13 mouse cellular contexts compared by ENCODE assay signal in the genomic region with DNA sequence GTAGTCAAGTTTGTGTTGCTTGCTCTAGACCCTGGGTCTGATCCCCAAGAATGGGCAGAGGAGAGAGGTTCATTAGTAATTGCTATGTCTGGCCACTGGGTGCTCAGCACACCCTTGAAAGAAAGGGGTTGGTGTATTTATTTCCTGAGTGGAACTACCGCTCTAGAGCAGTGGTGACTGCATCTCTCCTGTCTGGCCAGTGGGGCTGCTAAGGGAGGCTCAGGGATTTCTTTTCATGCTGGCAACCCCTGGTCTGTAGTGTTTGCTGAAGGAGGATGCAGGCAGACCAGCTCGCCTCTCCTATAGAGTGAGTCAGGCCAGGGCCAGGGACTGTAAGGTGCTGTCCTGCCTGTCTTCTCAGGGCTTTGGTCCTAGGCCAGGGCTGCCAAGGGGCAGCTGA. TPM values are rescaled to one million over a fixed set of nuclear protein-coding genes. Genes with fewer than 3 reads are reported as not detected.
A peak's percentile ranks its signal among the peaks of the same experiment; 100 is the strongest.
DNase-seq lines count a peak whose midpoint lies in the region; ATAC-seq and TF ChIP-seq lines count a peak whose summit lies in the region.
"Had no signal": no experiment of that assay in that cellular context is flagged by ENCODE, and none has a peak within 500 bp of the region (broad histone marks: within the 10 kb centered on the region; RNA-seq: fewer than 3 reads in every experiment).

No protein-coding gene starts in this region.

- WGBS in cerebellum, adult 2 months, result 63% methylated on average over 2 of the region's 2 CpGs
- WGBS in intestine, postnatal 0 days, result 80% methylated on average over 2 of the region's 2 CpGs
- WGBS in intestine, embryonic 15.5 days, result 62% methylated on average over 2 of the region's 2 CpGs
- 80% methylated on average over 2 of the region's 2 CpGs for WGBS in midbrain, postnatal 0 days
- 77% methylated on average over 2 of the region's 2 CpGs for WGBS in midbrain, embryonic 14.5 days

- H3K4me1 ChIP-seq in cerebellum, adult 2 months (ENCODE audit: control insufficient read depth, insufficient read depth, low read length), result peaks cover 47% of the 10 kb centered on the region
- H3K4me1 ChIP-seq in intestine, postnatal 0 days (replicated peaks; ENCODE audit: control insufficient read depth, insufficient read depth, low read length), result peaks cover 9% of the 10 kb centered on the region; the same call in 1 of the 2 replicates
- H3K4me1 ChIP-seq in intestine, embryonic 15.5 days (replicated peaks), result peaks cover 11% of the 10 kb centered on the region
- H3K4me1 ChIP-seq in midbrain, postnatal 0 days (ENCODE audit: insufficient read depth, low read length), result peaks cover 3% of the 10 kb centered on the region; the same call in 1 of the 2 replicates
- H3K4me1 ChIP-seq in midbrain, embryonic 14.5 days (ENCODE audit: control insufficient read depth, insufficient read depth, low read length), result peaks cover 12% of the 10 kb centered on the region; the same call in 1 of the 2 replicates

- peak overlapping the region; percentile 38; the same call in 1 of the 2 replicates for H3K27ac ChIP-seq in cerebellum, adult 2 months (ENCODE audit: insufficient read depth, low read length)
- H3K27ac ChIP-seq in intestine, postnatal 0 days (ENCODE audit: low read depth, low read length), result no peak overlapping the region
- H3K27ac ChIP-seq in intestine, embryonic 15.5 days, result no peak overlapping the region
- no peak overlapping the region for H3K27ac ChIP-seq in midbrain, postnatal 0 days (ENCODE audit: low read depth, low read length)
- no peak overlapping the region for H3K27ac ChIP-seq in midbrain, embryonic 14.5 days (replicated peaks; ENCODE audit: low read depth, low read length)
- H3K27ac ChIP-seq: liver, embryonic 13.5 days had no signal

- no peak for TF ChIP-seq POLR2A in cerebellum, adult 2 months (IDR thresholded peaks at IDR 0.05; ENCODE audit: borderline replicate concordance, insufficient read depth, low read length)

- DNase-seq in cerebellum, adult 2 months, result no peak
- DNase-seq in cerebellum, postnatal 4 days (ENCODE audit: low spot score in 2 of 2), result no peak
- DNase-seq in midbrain, postnatal 0 days (ENCODE audit: low spot score), result peak; percentile 11
- DNase-seq in midbrain, embryonic 14.5 days, result no peak
- DNase-seq in spleen, adult 18-20 months, result no peak
- DNase-seq: cerebellum, adult 8-10 months; kidney, postnatal 4 days; liver, embryonic 13.5 days had no signal

- no peak overlapping the region for H3K9ac ChIP-seq in intestine, postnatal 0 days (ENCODE audit: low read depth, low read length)
- H3K9ac ChIP-seq in intestine, embryonic 15.5 days, result no peak overlapping the region
- H3K9ac ChIP-seq in midbrain, postnatal 0 days (replicated peaks; ENCODE audit: low read length, poor library complexity, severe bottlenecking), result no peak overlapping the region
- H3K9ac ChIP-seq in midbrain, embryonic 14.5 days (replicated peaks; ENCODE audit: low read length), result no peak overlapping the region
- H3K9ac ChIP-seq: forebrain, embryonic 13.5 days; liver, embryonic 13.5 days had no signal

- H3K4me3 ChIP-seq in cerebellum, adult 2 months (replicated peaks; ENCODE audit: insufficient read depth, low read depth, low read length), result no peak overlapping the region
- no peak overlapping the region for H3K4me3 ChIP-seq in intestine, postnatal 0 days (ENCODE audit: low read depth, low read length)
- H3K4me3 ChIP-seq in intestine, embryonic 15.5 days (replicated peaks), result no peak overlapping the region
- H3K4me3 ChIP-seq in midbrain, postnatal 0 days (ENCODE audit: low read depth, low read length), result no peak overlapping the region
- H3K4me3 ChIP-seq in midbrain, embryonic 14.5 days (replicated peaks; ENCODE audit: low read depth, low read length), result no peak overlapping the region
- H3K4me3 ChIP-seq: forebrain, embryonic 13.5 days; liver, embryonic 13.5 days had no signal

- H3K27me3 ChIP-seq in cerebellum, adult 2 months (ENCODE audit: control insufficient read depth, insufficient read depth, low read length), result no peaks in the 10 kb centered on the region
- H3K27me3 ChIP-seq in intestine, postnatal 0 days (replicated peaks; ENCODE audit: control insufficient read depth, insufficient read depth, low read length), result no peaks in the 10 kb centered on the region
- no peaks in the 10 kb centered on the region for H3K27me3 ChIP-seq in intestine, embryonic 15.5 days (replicated peaks)
- no peaks in the 10 kb centered on the region for H3K27me3 ChIP-seq in midbrain, postnatal 0 days (ENCODE audit: insufficient read depth, low read length)
- no peaks in the 10 kb centered on the region for H3K27me3 ChIP-seq in midbrain, embryonic 14.5 days (ENCODE audit: control insufficient read depth, insufficient read depth, low read length)
- H3K27me3 ChIP-seq: forebrain, embryonic 13.5 days; liver, embryonic 13.5 days; Patski had no signal

- no peaks in the 10 kb centered on the region; the same call in 1 of the 2 replicates for H3K36me3 ChIP-seq in intestine, postnatal 0 days (ENCODE audit: control insufficient read depth, insufficient read depth)
- H3K36me3 ChIP-seq in intestine, embryonic 15.5 days, result no peaks in the 10 kb centered on the region
- no peaks in the 10 kb centered on the region for H3K36me3 ChIP-seq in midbrain, postnatal 0 days (ENCODE audit: insufficient read depth, low read length)
- no peaks in the 10 kb centered on the region for H3K36me3 ChIP-seq in midbrain, embryonic 14.5 days (ENCODE audit: control insufficient read depth, insufficient read depth, low read length)
- H3K36me3 ChIP-seq: liver, embryonic 13.5 days had no signal

- H3K4me2 ChIP-seq in intestine, postnatal 0 days (replicated peaks; ENCODE audit: low read depth), result no peak overlapping the region
- no peak overlapping the region for H3K4me2 ChIP-seq in intestine, embryonic 15.5 days (replicated peaks)
- no peak overlapping the region for H3K4me2 ChIP-seq in midbrain, postnatal 0 days (ENCODE audit: low read depth, low read length, poor library complexity, severe bottlenecking)
- H3K4me2 ChIP-seq in midbrain, embryonic 14.5 days (ENCODE audit: low read length), result no peak overlapping the region
- H3K4me2 ChIP-seq: forebrain, embryonic 13.5 days; liver, embryonic 13.5 days had no signal

- 0 out of 2 replicates have a peak, but pooled peaks cover 3% of the 10 kb centered on the region for H3K9me3 ChIP-seq in intestine, postnatal 0 days (ENCODE audit: control insufficient read depth)
- no peaks in the 10 kb centered on the region for H3K9me3 ChIP-seq in intestine, embryonic 15.5 days
- H3K9me3 ChIP-seq in midbrain, postnatal 0 days (ENCODE audit: low read length), result no peaks in the 10 kb centered on the region
- no peaks in the 10 kb centered on the region for H3K9me3 ChIP-seq in midbrain, embryonic 14.5 days (ENCODE audit: control insufficient read depth, low read length)
- H3K9me3 ChIP-seq: forebrain, embryonic 13.5 days; liver, embryonic 13.5 days had no signal

- TF ChIP-seq CTCF in cerebellum, adult 2 months (IDR thresholded peaks at IDR 0.05; ENCODE audit: borderline replicate concordance, insufficient read depth, low read depth, low read length), result no peak
- TF ChIP-seq CTCF in intestine, postnatal 0 days (IDR thresholded peaks at IDR 0.05; ENCODE audit: low read depth), result 0 out of 2 replicates have a peak, but pooled peaks have one; percentile 9
- TF ChIP-seq CTCF in midbrain, postnatal 0 days (IDR thresholded peaks at IDR 0.05), result peak; percentile 13; the same call in 1 of the 2 replicates

- ATAC-seq in intestine, postnatal 0 days, result no peak
- no peak for ATAC-seq in intestine, embryonic 15.5 days
- ATAC-seq in midbrain, postnatal 0 days (ENCODE audit: low FRiP score), result no peak
- ATAC-seq in midbrain, embryonic 14.5 days (ENCODE audit: low FRiP score, low TSS enrichment), result no peak
- no peak for ATAC-seq in frontal cortex, adult (ENCODE audit: low TSS enrichment)
- ATAC-seq: forebrain, embryonic 13.5 days; Patski had no signal

RNA-seq across cellular contexts. Expression of gene Taf11, which starts 37.5 kb away (rescaled TPM):
- polyA plus RNA-seq in cerebellum, adult 2 months (2012; rRNA removed), result 49.3 and 51.5 TPM in 2 replicates
- polyA plus RNA-seq in intestine, postnatal 0 days (2015; fragmentation: Nextera tagmentation; extraction: Ambion mirVana), result 26.1 and 28.6 TPM in 2 replicates
- 54.0 and 54.4 TPM in 2 replicates for polyA plus RNA-seq in intestine, embryonic 15.5 days (2015; fragmentation: Nextera tagmentation; extraction: Ambion mirVana)
- 18.1 and 21.0 TPM in 2 replicates for total RNA-seq in midbrain, postnatal 0 days (2014; rRNA removed)
- polyA plus RNA-seq in midbrain, postnatal 0 days (2015; fragmentation: Nextera tagmentation; extraction: Ambion mirVana), result 49.7 and 59.9 TPM in 2 replicates
- 59.9 and 64.9 TPM in 2 replicates for polyA plus RNA-seq in midbrain, embryonic 14.5 days (2014; fragmentation: Nextera tagmentation; extraction: Ambion mirVana)

RNA-seq across cellular contexts. Expression of gene Anks1, which starts 38.0 kb away (rescaled TPM):
- polyA plus RNA-seq in cerebellum, adult 2 months (2012; rRNA removed), result 74.2 and 74.9 TPM in 2 replicates
- polyA plus RNA-seq in intestine, postnatal 0 days (2015; fragmentation: Nextera tagmentation; extraction: Ambion mirVana), result 9.8 and 10.0 TPM in 2 replicates
- 12.5 and 13.3 TPM in 2 replicates for polyA plus RNA-seq in intestine, embryonic 15.5 days (2015; fragmentation: Nextera tagmentation; extraction: Ambion mirVana)
- total RNA-seq in midbrain, postnatal 0 days (2014; rRNA removed), result 109 and 112 TPM in 2 replicates
- polyA plus RNA-seq in midbrain, postnatal 0 days (2015; fragmentation: Nextera tagmentation; extraction: Ambion mirVana), result 44.1 and 45.9 TPM in 2 replicates
- polyA plus RNA-seq in midbrain, embryonic 14.5 days (2014; fragmentation: Nextera tagmentation; extraction: Ambion mirVana), result 63.9 and 69.2 TPM in 2 replicates
